Mouse (Mus musculus): ENCODE measurements around the gene Lrrc73.
A peak's percentile ranks its signal among the peaks of the same experiment; 100 is the strongest.

Lrrc73 gene

DNA sequence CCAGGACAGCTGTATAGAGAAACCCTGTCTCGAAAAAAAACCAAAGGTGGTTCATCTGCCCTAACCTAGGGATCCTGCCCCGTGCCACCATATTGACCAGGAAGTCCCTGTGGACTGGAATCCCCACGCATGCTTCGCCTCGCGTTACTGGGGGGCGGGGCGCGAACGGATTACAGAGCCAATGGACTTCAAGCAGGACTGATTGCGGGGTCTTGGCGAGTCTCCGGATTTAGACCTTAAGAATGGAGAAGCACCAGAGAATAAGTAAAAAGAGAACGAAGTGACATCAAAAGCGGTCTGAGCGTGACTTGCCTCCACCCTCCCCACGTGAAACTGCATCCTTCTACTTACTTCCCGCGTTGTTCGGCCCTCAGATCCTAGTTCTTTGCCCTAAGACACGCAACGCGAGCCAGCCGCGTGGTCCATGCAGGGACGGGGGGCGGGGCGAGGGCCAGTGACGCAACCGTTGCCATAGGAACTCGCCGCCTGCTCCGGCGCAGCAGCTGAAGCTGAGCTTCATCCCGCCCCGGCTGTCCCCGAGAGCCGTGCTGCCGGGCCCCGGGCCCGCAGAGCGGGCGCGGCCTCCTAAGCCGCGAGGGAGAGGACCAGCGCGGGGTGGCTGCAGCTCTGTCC lies at the start of gene Lrrc73:
TSS of gene Lrrc73 (plus strand) at position 80 of the 633 bp plus-strand sequence.
- DNase-seq: peak; percentile 95

DNA sequence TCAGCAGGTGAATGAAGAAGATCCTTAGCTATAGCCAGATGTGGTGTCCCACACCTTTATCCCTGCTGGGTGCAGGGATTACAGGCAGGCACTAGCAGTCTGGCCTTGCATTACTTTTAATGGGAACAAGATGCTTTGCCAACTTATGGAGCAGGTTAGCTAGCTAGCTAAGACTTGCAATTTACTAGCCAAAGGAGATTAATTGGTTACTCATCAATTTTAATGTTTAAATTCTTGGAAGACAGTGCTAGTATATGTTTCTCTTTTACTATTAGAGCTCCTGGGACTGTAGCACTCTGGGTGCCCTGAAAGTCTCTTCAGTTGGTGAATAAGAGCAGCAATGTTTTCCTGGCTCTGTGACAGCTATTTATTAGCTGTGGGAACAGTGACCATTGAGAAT lies 46.7 kb upstream of the Lrrc73 start:
- peak; percentile 23 for DNase-seq

DNA sequence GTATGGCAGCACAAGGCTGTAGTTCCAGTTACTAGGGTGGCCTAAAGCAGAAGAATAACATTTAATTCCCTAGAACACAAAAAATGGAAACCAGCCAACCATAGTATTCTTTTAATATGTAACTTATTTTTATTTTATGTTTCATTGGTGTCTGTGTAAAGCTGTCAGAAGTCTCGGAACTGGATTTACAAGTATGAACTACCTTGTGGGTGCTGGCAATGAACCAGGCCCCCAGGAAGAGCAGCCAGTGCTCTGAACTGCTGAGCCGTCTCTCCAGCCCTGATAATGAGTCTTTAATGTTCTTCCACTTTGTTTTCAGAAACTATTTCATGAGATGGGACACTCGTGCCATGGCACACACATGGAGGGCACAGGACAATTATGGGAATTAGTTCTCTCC lies 42.8 kb upstream of the Lrrc73 start:
- peak; percentile 68 for DNase-seq

DNA sequence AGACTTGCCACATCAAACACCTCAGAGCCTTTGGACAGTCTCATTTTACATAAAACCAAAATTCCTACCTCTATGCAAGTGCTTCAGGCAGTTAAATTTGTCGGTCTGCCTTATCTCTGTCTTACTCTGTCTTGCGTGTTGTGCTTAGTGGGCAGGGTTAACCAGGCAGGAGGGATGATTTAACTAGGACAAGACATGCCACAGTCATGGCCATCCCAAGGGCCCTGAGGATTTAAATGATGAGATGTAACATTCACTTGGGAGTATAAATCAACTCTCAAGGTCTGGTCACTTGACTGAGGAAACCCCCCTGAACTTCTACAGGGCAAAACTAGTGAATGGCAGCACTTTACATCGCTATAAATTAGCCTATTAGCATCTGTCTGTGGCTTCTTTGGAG lies 31.7 kb upstream of the Lrrc73 start:
- no peak for DNase-seq

DNA sequence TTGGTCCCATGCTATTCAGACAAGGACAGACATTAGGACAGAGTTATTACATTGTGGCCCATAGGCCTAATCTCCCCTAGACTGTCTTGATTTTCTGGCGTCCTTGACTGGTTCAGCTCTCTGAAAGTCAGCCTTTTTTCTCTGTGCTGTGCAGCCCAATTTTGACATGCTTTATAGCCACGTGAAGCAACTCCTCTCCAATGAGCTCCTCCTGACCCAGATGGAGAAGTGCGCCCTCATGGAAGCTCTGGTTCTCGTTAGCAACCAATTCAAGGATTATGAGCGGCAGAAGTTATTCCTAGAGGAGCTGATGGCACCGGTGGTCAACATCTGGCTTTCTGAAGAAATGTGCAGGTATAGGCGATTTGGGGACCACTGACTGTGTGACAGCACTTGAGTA lies 25.8 kb upstream of the Lrrc73 start:
- no peak for DNase-seq

DNA sequence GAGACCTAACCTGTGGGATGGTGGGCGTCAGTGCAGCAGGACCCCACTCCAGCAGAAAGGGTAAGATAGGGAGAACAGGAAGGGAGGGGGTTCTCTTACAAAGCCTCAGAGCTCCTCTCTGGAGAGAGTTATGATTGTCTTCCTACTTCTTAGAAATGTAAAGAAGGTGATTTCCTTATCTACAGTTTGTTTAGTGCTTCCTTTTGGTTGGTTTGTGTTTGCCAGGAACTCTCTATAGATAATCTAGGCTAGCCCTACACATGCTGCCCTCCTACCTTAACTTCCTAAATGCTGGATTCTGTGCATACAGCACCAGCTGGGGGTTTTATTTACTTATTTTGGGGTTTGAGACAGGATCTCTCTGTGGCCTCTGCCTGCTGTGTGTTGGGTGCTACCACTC lies 17.3 kb upstream of the Lrrc73 start:
- no peak for DNase-seq

DNA sequence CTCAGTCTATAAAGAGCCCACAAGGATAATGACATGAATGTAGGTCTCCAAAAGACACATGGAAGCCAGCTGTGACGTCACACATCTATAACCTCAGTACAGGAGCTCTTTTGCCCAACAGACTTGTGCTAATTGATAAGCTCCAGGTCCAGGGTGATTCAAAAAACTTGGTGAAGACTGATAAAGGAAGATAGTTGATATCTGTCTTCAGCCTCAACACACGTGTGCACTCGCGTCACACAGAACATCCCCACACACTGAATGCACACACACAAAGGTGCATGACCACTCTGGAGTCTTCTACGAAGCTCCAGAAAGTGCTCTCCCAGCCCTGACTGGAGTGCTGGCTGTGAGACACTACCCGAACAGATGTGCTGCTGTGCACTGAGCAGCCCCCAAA lies 16.3 kb upstream of the Lrrc73 start:
- no peak for DNase-seq

DNA sequence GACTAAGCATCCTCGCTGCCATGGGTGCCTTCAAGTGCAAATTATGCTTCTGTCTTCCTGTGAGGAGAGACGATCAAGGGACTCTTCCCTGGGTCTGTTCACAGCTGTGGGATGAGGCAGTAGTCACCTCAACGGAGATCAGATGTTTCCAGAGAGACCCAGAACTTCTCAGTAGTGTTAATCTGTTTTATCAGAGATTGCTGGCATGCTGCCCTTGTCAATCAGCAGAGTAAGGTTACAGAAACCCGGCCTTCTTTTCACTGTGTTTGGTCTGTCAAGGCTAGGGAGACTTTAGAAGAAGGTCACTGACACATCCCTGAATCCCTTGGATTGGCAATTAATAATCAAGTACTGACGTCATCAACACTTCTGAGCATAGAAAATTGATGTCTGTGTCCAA lies 15.9 kb upstream of the Lrrc73 start:
- no peak for DNase-seq

DNA sequence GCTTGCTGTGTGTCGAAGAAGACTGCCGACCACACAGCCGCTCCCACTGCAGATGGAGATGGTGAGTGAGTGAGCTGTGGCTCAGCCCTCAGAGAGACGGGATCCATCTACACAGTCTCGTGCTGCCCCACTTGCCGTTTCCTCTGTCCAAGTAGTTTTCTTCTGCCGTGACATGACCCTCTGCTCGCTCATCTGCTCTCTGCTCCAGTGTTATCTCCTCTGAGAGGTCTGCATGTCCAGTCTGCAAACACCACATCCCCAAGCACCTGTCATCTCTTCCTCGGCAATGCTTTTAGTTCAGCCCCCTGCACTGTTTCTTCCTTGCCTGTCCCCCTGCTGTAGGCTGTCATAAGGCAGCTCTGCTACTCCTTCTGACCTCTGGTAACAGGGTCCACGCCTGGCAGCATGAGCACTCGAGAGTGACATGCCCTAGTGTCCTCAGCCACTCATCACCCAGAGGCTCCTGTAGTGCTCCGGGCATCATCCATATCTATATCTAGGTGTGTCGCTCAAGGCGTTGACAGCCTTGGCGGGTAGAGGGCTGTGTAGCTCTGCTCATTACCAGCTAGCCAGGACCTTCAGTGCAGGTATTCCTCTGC lies 13.7 kb upstream of the Lrrc73 start:
- DNase-seq: no peak

DNA sequence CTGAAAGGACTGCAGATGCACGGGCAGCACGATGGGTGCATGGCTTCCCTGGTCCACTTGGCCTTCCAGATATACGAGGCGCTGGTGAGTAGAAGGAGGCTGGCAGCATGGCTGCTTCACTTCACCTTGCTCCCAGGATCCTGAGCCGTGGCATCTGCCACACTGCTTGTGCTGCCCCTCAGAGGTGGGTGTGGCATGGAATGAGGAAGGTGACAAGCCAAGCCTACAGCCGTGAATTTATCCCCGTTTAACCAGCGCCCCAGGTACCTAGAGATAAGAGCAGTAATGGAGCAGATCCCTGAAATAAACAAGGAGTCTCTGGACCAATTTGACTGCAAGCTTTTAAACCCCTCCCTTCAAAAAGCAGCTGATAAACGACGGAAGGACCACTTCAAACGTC lies 11.9 kb upstream of the Lrrc73 start:
- no peak for DNase-seq

DNA sequence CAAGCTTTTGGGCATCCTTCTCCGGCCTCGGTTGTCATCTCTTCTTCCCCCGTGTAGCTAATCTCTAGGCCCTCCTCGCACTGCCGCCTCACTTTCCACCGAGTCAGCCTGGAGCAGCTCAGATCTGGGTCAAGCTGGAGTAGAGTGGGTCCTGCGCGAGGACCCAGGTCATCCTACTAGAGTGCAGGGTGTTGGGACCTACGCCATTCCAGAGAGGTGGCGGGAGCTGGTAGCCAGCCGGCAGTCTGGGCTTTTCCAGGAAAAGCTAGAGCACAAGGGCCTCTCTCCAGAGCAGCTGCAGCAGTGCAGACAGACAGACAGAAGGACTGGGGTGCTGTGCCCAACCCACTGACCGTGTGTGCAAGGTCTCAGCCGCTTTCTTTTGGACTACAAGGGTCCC lies 11.1 kb upstream of the Lrrc73 start:
- DNase-seq: no peak

DNA sequence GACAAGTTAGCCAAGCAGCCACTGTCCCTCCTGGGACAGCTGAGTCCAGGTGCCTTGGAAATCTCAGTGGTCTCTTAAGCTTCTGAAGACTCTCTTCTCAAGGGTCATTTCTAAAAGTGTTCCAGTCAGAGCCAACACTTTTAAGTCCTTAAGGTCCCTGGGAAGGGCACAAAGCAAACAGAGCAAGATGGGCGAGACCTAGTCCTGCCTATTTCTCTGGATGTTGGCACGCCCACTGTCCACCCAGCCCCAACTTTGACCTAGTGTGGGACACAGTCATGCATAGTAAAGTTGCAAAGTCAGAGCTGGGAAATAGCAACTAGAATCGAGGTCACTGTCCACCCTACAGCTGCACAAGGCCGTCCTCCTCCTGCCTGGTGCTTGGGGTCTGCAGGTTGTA lies 10.3 kb upstream of the Lrrc73 start:
- peak; percentile 34 for DNase-seq

DNA sequence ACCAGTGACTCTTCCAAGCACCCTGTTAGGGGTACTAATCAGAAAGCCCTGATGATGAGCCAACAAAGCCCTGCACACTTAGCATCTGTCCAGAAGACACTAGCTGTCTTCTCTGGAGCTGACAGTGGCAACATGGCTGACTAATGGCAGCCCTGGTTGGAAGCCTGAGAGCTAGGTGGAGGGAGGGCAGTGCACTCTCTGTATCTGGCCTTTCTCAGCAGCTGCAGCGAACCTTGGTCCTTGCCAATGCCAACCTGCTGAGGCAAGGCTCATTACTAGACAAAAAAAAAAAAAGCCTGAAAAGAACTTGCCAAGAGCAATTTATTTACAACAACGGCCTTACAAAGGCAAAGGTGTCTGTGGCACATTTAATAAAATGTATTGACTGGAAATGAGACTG lies 9.7 kb upstream of the Lrrc73 start:
- peak; percentile 35 for DNase-seq

DNA sequence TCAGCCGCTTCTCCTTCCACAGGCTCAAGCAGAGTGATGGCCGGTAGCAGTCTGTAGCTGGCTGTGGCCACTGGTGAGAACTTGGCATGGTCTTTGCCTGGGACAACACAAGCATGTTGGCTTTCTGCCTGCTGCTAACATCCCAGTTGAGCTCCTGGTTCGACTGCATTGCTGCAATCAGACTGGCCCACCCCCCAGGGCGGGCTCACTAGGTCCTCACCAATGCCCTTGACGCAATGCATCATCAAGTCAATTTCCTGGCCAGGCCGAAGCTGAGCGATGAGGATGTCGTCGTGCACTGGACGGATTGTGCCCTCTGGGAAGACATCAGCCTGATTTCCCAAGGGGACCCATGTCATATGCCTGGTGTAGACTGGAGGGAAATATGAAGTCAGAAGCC lies 8.8 kb upstream of the Lrrc73 start:
- DNase-seq: peak; percentile 14

DNA sequence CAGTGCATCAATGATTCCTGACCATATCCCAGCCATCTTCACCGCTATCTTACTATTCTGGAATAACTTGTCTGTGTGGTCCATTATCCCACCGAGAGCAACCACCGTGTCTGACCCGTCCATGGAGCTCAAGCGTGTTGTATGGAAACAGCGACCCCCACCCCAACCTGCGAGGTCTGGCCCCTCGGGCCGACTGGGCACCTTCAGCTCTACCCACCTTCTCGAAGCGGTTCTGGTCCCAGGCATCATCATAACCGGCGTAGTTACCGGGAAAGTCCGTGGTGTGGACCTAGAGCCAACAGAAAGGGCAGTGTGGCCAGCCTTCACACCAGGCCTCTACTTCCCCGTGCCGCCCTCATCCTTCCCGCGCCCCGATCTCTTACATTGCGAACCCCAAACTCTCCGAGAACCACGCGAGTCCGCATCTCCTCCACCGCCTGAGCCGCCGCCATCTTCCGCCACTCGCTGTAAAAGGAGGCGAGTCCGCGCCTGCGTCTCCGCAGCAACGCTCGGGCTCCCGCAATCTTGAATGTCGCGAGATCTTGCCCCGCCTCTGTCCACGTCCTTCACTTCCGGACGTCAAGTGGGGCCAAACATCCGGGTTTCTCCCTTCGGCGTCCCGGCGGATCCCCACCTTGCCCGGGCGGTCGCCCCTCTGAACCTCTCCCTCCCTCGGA lies 5.7 kb upstream of the Lrrc73 start, which contains the start of the genes Polr1c and Yipf3:
TSS of gene Polr1c (minus strand) at position 543 of the 677 bp plus-strand sequence.
TSS of gene Yipf3 (plus strand) at position 569 of the 677 bp plus-strand sequence.
- peak; percentile 97 for DNase-seq

DNA sequence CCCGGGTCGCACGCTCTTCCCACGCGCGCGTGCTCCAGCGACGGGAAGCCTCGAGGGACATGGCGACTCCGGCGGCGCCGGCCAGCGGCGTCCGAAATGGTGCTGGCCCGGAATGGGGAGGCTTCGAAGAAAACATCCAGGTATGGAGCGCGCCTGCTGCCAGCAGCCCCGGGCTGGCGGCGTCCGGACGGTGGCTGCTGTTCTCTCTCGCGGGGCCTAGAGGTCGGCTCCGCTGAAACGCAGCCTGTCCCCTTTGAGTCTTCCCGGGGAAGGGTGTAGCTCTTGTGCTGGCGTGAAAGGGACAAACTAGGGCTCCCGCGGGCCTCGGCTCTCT lies 5.2 kb upstream of the Lrrc73 start:
- DNase-seq: no peak

DNA sequence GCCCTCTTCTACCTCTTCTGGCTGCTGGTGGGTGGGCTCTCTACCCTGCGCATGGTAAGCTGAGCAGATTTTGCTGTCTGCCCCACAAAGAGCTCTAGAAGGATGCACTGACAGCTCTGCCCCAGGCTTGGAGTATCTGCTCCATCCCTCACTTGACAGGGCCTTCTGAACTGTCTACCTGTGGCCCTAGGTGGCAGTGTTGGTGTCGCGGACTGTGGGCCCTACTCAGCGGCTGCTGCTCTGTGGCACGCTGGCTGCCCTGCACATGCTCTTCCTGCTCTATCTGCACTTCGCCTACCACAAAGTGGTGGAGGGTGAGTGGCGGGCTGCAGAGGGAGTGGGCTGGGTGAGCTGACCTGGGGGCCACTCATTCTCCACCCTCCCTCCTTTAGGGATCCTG lies 2.2 kb upstream of the Lrrc73 start:
- no peak for DNase-seq

DNA sequence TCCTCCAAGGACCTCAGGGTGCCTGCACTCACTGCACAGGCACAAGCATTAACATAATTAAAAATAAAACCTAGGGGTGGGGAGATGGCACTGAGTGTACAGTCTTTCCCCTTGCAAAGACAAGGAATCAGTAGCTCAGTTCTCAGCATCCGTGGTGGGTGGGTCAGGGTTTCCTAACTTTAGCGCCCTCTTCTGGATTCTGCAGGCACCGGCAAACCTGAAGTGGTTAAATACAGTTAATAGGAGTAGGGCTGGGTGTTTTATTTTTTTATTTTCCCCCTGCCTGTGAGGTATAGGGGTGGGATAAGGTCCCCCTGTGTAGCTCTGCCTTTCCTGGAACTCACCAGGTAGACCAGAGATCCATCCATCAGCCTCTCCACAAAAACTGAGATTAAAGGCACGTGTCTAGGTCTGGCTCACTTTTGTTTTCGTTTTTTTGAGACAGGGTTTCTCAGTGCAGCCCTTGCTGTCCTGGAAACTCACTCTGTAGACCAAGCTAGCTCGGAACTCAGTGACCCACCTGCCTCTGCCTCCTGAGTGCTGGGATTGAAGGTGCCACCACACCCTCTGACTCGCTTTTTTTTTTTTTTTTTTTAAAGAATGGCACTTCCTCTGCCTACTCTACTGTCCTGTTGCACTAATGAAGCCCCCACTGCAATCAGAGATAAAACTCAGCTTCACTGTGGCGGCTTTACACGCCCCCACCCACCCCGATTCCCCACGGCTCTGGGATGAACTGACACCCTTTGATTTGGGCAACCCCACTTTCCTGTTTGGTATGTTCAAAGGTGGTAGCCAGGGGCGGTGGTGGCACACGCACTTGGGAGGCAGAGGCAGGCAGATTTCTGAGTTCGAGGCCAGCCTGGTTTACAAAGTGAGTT lies 520 bp upstream of the Lrrc73 start:
- DNase-seq: peak; percentile 44

DNA sequence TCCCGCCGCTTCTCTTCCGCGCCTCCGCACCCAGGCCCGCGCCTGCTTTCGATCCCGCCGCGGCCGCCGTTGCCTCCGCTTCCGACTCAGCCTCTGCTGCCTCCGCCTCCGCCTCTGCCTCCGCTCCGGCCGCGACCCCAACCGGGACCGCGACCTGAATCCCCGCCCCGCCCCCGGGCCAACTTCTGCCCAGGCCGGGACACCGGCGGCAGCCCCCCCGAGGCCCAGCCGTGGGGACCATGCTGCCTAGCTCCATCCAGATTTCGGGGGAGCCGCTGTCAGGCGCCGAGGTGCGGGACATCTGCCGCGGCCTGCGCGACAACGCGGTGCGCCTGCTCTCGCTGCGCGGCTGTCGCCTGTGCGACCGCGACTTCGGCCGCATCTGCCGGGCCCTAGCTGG lies 775 bp downstream of the Lrrc73 start:
- no peak for DNase-seq

DNA sequence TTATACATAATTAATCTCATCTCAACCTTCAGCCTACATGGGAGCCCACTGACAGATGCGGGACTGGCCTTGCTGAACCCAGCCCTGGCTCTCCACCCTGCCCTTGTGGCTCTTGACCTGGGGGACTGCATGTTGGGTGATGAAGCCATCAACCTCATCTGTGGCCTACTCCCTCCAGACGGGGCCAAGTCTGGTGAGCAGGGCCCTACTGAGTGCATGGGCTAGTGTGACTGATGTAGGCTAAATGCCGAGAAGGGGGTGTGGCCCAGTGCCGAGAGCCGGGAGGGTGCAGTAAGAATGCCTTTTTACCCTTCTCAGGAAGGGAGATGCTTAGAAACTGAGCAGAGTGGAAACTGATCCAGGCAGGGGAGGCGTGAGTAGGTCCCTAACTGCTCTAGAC lies 1.8 kb downstream of the Lrrc73 start:
- no peak for DNase-seq

DNA sequence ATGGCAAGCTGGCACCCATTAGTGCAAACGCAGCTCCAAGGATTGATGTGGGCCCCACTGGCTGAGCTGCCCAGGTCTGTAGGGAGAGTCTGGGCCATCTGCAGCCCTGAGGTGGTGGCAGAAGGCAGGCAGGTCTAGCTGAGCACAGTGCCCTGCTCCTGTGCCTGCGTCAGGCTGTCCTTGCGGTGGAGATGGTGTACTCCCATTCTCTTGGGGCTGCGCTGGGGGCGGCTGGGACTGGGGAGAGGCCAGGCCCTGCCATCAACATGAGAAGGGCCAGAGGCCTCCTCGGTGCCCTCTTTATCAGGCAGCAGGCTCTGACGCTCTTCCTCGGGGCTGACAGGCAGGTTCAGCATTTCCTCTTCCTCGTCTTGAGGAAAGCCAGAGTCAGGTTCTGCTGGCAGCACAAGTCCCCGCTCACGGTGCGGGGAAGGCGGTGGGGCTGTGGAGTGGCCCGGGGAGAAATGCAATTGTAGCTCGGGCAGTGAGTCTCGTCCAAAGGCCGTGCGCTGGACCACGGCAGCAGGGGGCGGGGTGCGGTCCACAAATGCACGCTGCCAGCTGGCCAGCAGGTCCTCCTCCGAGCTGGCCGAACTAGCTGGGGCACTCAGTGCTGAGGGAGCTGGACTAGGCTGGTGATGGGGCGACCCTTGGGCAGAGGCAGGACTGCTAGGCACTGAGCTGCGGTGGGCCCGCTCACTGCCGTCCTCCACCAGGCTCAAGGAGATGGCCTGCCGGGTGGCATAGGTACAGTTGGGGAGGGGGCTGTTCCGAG lies 5.1 kb downstream of the Lrrc73 start:
- DNase-seq: no peak

DNA sequence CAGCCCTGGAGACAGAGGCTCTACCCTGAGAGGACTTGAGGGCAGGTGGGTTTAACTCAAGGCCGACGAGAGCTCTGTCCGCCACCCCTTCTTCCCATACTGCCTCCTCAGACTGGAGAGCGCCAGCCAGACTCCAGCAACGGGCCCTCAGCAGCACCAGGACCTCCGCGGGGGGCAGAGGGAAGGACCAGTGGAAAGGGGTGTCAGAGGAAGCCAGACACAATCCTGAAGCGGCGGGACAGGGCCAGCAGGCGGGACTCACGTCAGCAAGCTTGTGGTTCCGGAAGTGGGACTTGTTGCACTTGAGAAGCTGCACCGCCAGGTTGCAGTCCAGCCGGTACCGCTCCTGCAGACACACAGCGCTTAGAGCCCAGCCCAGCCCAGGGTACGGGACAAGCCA lies 6.3 kb downstream of the Lrrc73 start:
- DNase-seq: no peak

DNA sequence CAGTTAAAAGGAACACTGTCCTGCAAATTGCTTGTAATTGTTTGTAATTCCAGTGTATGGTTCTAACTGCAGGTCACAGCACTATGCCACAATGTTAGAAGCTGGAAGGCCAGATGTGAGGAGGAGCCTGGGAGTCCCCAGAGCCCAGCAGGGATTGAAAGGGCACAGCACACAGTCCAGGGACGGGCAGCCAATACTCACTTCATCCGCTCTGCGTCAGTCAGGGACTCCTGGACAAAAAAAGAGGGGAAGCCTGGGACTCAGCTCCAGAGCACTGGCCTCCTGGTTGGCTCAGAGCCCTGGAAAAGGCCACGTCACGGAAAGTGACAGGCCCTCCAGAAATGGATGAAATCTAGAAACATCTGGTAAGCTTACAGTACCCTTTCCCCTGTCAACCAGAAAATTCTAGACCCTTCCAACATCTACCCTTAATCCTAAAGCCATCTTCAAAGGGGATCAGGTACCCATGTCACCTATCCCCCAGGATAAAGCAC lies 8.9 kb downstream of the Lrrc73 start:
- no peak for DNase-seq

Data from kidney, postnatal 14 days (tissue).